9 mouse cellular contexts compared by ENCODE assay signal in the genomic region with DNA sequence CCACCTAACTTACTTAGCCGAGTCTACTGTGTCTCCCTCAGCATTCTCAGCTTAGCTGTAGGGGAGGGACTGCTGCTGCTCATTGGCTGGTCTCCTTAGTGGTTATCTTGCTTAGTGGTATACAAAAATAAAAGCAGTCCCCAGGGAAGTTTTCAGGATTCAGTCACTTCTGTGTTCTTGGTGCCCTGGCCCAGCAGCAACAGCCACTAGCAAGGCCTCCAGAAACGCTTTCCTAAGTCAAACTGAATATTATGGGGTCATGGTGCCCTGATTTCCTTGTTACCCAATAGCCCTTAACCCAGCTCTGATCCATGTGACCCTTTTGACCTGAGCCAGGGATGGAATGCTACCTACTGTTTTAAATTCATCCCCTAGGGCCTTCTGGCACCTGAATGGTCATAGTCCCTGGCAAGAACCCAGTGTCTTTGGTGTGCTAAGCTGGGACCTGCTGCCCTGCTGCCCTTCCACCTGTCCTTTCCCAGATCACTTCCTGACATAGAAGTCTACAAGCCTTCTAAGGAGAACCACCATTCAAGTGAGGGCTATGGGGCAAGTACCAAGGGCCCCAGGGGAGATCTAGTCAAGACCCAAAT. TPM values are rescaled to one million over a fixed set of nuclear protein-coding genes. Genes with fewer than 3 reads are reported as not detected.
DNase-seq lines count a peak whose midpoint lies in the region; ATAC-seq and TF ChIP-seq lines count a peak whose summit lies in the region.
"Had no signal": no experiment of that assay in that cellular context is flagged by ENCODE, and none has a peak within 500 bp of the region (broad histone marks: within the 10 kb centered on the region; RNA-seq: fewer than 3 reads in every experiment).

No protein-coding gene starts in this region.

- peak overlapping the region; percentile 73; the same call in 1 of the 2 replicates for H3K27ac ChIP-seq in forebrain, embryonic 10.5 days
- H3K27ac ChIP-seq in forebrain, embryonic 11.5 days (ENCODE audit: low read depth, low read length): no peak overlapping the region
- peak overlapping the region; percentile 81 for H3K27ac ChIP-seq in lung, postnatal 0 days (ENCODE audit: low read length)
- H3K27ac ChIP-seq in kidney, adult 2 months (ENCODE audit: insufficient read depth, low read depth, low read length): peak overlapping the region; percentile 96
- peak overlapping the region; percentile 85 for H3K27ac ChIP-seq in stomach, embryonic 15.5 days

- H3K9me3 ChIP-seq in forebrain, embryonic 10.5 days: no peaks in the 10 kb centered on the region
- H3K9me3 ChIP-seq in forebrain, embryonic 11.5 days (ENCODE audit: control insufficient read depth, low read length): no peaks in the 10 kb centered on the region
- H3K9me3 ChIP-seq in lung, postnatal 0 days (ENCODE audit: low read length): no peaks in the 10 kb centered on the region
- no peaks in the 10 kb centered on the region for H3K9me3 ChIP-seq in stomach, embryonic 15.5 days

- H3K9ac ChIP-seq in forebrain, embryonic 11.5 days (ENCODE audit: low read length): no peak overlapping the region
- H3K9ac ChIP-seq in lung, postnatal 0 days (replicated peaks; ENCODE audit: low read depth): no peak overlapping the region
- no peak overlapping the region for H3K9ac ChIP-seq in stomach, embryonic 15.5 days

- H3K4me1 ChIP-seq in forebrain, embryonic 10.5 days: peaks cover 60% of the 10 kb centered on the region
- peaks cover 18% of the 10 kb centered on the region for H3K4me1 ChIP-seq in forebrain, embryonic 11.5 days (replicated peaks; ENCODE audit: control insufficient read depth, insufficient read depth, low read length)
- H3K4me1 ChIP-seq in lung, postnatal 0 days (ENCODE audit: insufficient read depth, low read depth, low read length): peaks cover 38% of the 10 kb centered on the region
- peaks cover 79% of the 10 kb centered on the region for H3K4me1 ChIP-seq in kidney, adult 2 months (ENCODE audit: control insufficient read depth, insufficient read depth, low read length)
- peaks cover 69% of the 10 kb centered on the region for H3K4me1 ChIP-seq in stomach, embryonic 15.5 days

- no peak for TF ChIP-seq EP300 in lung, postnatal 0 days (IDR thresholded peaks at IDR 0.05)

- no peaks in the 10 kb centered on the region for H3K36me3 ChIP-seq in forebrain, embryonic 10.5 days (replicated peaks)
- H3K36me3 ChIP-seq in forebrain, embryonic 11.5 days (ENCODE audit: control insufficient read depth, insufficient read depth, low read length): no peaks in the 10 kb centered on the region
- H3K36me3 ChIP-seq in lung, postnatal 0 days (ENCODE audit: insufficient read depth, low read length): no peaks in the 10 kb centered on the region
- H3K36me3 ChIP-seq in kidney, adult 2 months (ENCODE audit: control insufficient read depth, insufficient read depth, low read length): no peaks in the 10 kb centered on the region
- H3K36me3 ChIP-seq in stomach, embryonic 15.5 days: no peaks in the 10 kb centered on the region

- no peak overlapping the region for H3K4me3 ChIP-seq in forebrain, embryonic 10.5 days
- H3K4me3 ChIP-seq in forebrain, embryonic 11.5 days (ENCODE audit: low read depth, low read length): no peak overlapping the region
- no peak overlapping the region for H3K4me3 ChIP-seq in lung, postnatal 0 days (ENCODE audit: low read depth, low read length)
- no peak overlapping the region for H3K4me3 ChIP-seq in kidney, adult 2 months (ENCODE audit: insufficient read depth, low read depth, low read length)
- H3K4me3 ChIP-seq in stomach, embryonic 15.5 days (replicated peaks): no peak overlapping the region

- WGBS in forebrain, embryonic 10.5 days: 67% methylated on average over 2 of the region's 2 CpGs
- WGBS in forebrain, embryonic 11.5 days: 57% methylated on average over 2 of the region's 2 CpGs
- 50% methylated on average over 2 of the region's 2 CpGs for WGBS in lung, postnatal 0 days
- WGBS in kidney, adult 2 months: 40% methylated on average over 2 of the region's 2 CpGs
- WGBS in stomach, embryonic 15.5 days: 63% methylated on average over 2 of the region's 2 CpGs

- TF ChIP-seq POLR2A in kidney, adult 2 months (IDR thresholded peaks at IDR 0.05; ENCODE audit: low read depth, low read length): no peak

- H3K4me2 ChIP-seq in forebrain, embryonic 11.5 days (ENCODE audit: low read depth, low read length, severe bottlenecking): no peak overlapping the region
- no peak overlapping the region for H3K4me2 ChIP-seq in lung, postnatal 0 days (replicated peaks; ENCODE audit: low read depth, low read length)
- no peak overlapping the region; the same call in 1 of the 2 replicates for H3K4me2 ChIP-seq in stomach, embryonic 15.5 days

- no peak for TF ChIP-seq CTCF in lung, postnatal 0 days (IDR thresholded peaks at IDR 0.05)
- no peak for TF ChIP-seq CTCF in kidney, adult 2 months (conservative IDR thresholded peaks at IDR 0.05; ENCODE audit: insufficient read depth, insufficient read length, low read depth, low read length)

- ATAC-seq in forebrain, embryonic 11.5 days (replicated peaks; ENCODE audit: low FRiP score): no peak
- ATAC-seq in lung, postnatal 0 days: no peak
- no peak for ATAC-seq in stomach, embryonic 15.5 days (ENCODE audit: insufficient read depth, low FRiP score, low read depth)
- ATAC-seq: activated CD4-positive, CD25-positive, alpha-beta regulatory T cell, adult 4 months had no signal

- no peak for DNase-seq in forebrain, embryonic 10.5 days (ENCODE audit: extremely low spot score, low spot score)
- DNase-seq in forebrain, embryonic 11.5 days (ENCODE audit: low spot score): no peak
- no peak for DNase-seq in lung, postnatal 0 days (ENCODE audit: low spot score)
- no peak for DNase-seq in lung, postnatal 36 days
- DNase-seq in kidney, adult 2 months: peak; percentile 92
- no peak for DNase-seq in spleen, postnatal 10 days (ENCODE audit: low spot score in 2 of 2)
- DNase-seq in left cerebral cortex, adult 8-10 months (ENCODE audit: low spot score in 2 of 2): no peak

- no peaks in the 10 kb centered on the region for H3K27me3 ChIP-seq in forebrain, embryonic 10.5 days (ENCODE audit: poor library complexity, severe bottlenecking)
- no peaks in the 10 kb centered on the region for H3K27me3 ChIP-seq in forebrain, embryonic 11.5 days (ENCODE audit: control insufficient read depth, insufficient read depth, low read length)
- H3K27me3 ChIP-seq in lung, postnatal 0 days (replicated peaks; ENCODE audit: insufficient read depth, low read length): no peaks in the 10 kb centered on the region
- no peaks in the 10 kb centered on the region for H3K27me3 ChIP-seq in kidney, adult 2 months (replicated peaks; ENCODE audit: control insufficient read depth, insufficient read depth, low read length)
- H3K27me3 ChIP-seq in stomach, embryonic 15.5 days (replicated peaks): no peaks in the 10 kb centered on the region

RNA-seq across cellular contexts. Expression of gene Mark2, which starts 31.8 kb away (rescaled TPM):
- polyA plus RNA-seq in forebrain, embryonic 10.5 days (2016; fragmentation: Nextera tagmentation; extraction: Ambion mirVana): 38.2 and 41.4 TPM in 2 replicates
- 61.2 and 62.0 TPM in 2 replicates for polyA plus RNA-seq in forebrain, embryonic 11.5 days (2014; fragmentation: Nextera tagmentation; extraction: Ambion mirVana)
- 29.8 and 35.9 TPM in 2 replicates for polyA plus RNA-seq in lung, postnatal 0 days (2015; fragmentation: Nextera tagmentation; extraction: Ambion mirVana)
- 85.0 and 86.5 TPM in 2 replicates for polyA plus RNA-seq in kidney, adult 2 months (2012; rRNA removed)
- 55.7 and 57.7 TPM in 2 replicates for polyA plus RNA-seq in stomach, embryonic 15.5 days (2015; fragmentation: Nextera tagmentation; extraction: Ambion mirVana)
- 100 to 1,000 TPM; 126 to 144 (median 137) TPM for total RNA-seq in left cerebral cortex, adult 8-10 months (2022)

RNA-seq across cellular contexts. Expression of gene Rcor2, which starts 42.7 kb away (rescaled TPM):
- polyA plus RNA-seq in forebrain, embryonic 10.5 days (2016; fragmentation: Nextera tagmentation; extraction: Ambion mirVana): 61.7 and 64.0 TPM in 2 replicates
- polyA plus RNA-seq in forebrain, embryonic 11.5 days (2014; fragmentation: Nextera tagmentation; extraction: Ambion mirVana): 62.8 and 72.4 TPM in 2 replicates
- polyA plus RNA-seq in lung, postnatal 0 days (2015; fragmentation: Nextera tagmentation; extraction: Ambion mirVana): 1.3 and 1.5 TPM in 2 replicates
- polyA plus RNA-seq in kidney, adult 2 months (2012; rRNA removed): 1.5 and 1.8 TPM in 2 replicates
- 13.4 and 15.0 TPM in 2 replicates for polyA plus RNA-seq in stomach, embryonic 15.5 days (2015; fragmentation: Nextera tagmentation; extraction: Ambion mirVana)
- 10 to 100 TPM; 15.5 to 17.6 (median 15.6) TPM for total RNA-seq in left cerebral cortex, adult 8-10 months (2022)
- polyA plus RNA-seq: activated CD4-positive, CD25-positive, alpha-beta regulatory T cell, adult 4 months had no signal
